Mouse (Mus musculus) urinary bladder, postnatal 10 days (tissue): Measurements from ENCODE around the gene Tldc2.

Experiments
- DNase-seq: peaks from one replicate; pipeline ENCODE4 v3.0.0; 2022; ENCODE audit warnings: low spot score

The Tldc2 gene

DNA sequence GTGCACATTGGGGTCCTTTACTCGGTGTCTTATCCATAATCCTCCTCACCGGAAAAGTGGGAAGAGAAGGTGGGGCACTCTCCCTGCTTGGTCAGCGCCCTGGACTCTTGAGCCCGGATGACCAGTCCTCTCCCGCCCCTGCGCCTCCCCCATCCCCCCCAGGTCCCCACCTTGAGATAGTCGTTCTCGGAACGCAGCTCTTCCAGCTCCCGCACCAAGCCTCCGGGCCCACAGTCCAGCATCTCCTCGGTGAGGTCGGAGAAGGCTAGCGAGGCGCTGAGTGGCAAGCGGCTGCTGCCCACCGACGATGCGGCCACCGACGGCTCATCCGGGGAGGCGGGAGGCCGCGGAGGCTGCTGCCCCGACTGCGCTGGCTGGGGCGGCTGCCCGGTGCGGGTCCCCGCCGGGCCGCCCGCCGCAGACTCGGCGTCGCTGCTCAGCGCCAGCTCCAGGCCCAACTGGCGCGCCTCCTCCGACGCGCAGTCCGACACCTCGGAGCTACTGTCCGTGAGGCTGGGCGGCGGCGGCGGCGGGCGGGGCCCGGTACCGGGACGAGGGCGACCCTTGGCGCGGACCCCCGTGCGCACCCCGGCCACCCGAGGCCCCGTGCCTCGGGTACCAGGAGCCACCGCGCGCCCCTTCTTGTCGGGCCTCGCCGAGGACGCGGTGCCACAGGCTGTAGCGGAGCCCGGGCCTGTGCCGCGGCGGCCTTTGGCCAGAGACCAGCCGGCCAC, 8.6 kb upstream of the Tldc2 start:
- no peak for DNase-seq

DNA sequence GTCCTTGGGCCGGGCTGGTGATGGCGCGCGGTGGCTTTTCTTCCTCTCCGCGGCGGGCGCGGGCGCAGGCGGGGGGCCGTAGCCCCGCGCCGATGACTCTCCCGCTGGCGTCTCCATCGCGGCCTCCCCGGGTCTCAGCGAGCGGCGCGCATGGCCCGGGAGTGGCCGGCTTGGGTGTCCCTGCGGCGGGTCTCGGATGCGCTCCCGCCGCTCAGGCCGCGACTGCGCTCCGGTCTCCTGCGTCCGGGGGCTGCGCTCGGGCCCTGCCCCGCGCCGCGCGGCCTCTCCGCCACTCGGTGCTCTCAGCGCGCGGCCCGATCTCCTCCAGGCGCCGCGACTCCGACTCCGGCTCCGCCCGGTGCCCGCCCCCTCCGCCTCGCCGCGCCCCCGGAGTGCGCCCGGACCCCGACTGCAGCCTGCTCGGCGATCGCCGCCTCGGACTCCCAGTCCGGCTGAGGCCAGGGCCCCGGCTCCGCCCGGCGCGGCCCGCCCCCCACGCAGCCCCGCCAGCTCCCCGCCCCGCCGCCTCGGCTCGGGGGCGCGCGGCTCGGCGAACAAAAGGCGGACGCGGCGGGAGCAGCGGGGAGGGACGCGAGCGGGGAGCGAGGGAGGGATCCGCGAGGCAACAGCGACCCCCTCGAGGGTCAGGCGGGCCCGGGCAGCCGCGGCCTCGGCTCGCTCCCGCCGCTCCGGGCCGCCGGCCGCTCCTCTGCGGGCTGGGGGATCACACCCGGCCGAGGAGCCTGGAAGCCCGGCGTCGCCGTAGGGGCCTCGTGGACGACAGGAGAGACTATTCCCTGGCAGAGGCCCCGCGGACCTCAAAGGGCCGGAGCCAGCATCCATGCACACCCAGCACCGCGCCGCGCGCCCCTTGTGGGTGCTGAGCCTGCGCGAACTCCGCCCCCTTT, 7.8 kb upstream of the Tldc2 start, which contains the start of gene Soga1:
TSS of gene Soga1 (minus strand) at position 462 of the 908 bp plus-strand sequence.
- peak; percentile 60 for DNase-seq

DNA sequence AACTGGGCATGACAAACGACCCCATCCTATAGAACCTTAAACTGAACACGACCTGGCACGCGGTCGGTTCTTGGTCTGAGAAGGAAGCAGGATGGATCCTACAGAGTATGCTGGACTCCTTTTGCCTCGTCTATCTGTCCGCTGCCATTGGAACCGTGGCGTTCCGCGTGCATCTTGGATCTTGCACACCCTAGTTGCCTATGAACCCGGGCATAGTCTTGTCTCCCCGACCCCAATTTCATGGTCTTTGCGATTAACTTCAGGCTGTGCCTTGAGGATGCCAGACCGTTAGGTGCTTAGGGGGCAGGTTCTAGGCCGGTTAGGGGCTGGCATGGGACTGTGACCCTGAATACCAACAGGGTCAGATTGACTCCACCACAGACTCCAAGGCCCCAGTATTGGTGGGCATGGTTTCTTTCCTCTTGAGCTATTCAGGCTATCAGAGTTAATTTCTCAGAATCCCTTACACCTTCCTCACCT, 7.1 kb upstream of the Tldc2 start:
- DNase-seq = no peak

DNA sequence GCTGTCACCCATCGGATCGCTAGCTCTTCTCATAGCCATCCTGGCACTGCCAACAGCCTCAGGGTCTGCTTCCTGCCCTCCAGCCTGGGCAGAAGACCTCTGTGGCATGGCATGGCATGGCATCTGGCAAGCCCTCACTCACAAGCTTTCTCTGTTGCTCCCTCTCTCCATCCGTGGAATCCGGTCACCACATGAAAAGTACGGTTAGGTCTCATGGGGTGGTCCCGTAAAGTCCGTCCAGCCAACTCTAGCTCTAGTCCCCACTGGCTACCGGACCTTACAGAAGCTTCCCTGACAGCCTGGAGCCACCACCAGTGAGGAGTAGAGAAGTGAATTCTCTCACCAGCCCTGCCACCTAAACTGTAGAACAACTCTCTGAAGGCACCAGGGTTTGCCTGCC, 5.5 kb upstream of the Tldc2 start:
- no peak for DNase-seq

DNA sequence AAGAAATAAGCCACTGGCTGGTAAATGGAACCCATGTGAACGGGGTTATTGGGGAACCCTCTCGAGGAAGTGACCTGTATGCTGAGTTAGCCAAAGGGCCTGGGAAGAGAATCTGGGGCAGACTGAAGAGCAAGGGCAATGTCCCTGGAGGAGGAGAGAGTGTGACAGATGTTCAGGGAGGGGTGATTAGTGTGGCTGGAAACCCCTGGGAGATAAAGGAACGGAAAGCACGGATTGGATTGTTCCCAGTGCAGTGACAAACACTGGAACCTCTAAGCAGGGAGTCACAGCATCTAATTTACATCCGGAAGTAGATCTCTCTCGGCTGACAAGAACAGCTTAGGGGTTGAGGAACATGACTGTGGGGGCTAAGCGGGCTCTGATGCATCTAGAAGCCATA, 4.9 kb upstream of the Tldc2 start:
- no peak for DNase-seq

DNA sequence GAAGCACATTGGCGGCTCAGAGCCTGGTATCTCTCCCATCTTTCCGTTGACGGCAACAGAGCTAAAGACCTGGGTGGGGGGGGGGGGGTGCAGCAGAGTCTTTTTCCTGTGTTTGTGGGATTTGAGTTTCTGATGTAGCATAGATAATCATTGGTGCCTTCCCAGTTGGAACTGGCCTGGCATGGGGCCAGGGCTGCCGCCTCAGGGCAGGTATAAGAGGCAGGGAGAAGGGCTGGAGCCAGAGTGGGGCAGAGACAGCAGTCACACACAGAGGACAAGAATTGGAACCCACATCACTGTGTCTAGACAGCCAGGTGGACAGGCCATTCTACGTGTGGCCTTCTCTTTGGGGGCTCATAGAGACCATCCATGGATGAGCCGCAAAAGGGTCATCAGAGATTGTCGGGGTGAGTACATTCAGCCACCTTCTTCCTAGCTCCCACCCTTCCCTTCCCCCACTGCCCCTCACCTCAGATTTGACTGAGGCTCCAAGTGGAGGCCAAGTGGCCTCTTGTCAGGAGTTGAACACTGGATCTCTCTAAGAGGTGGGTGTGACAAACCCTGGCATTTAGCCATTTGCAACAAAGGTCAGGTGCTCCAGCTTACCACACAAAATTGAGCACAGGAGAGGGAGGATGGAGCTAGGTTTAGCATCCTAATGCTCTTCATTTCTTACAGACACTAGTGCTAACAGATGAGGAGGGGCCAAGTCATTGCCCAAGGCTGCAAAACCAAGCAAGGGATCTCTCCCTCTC, 1.8 kb upstream of the Tldc2 start:
- DNase-seq = no peak

DNA sequence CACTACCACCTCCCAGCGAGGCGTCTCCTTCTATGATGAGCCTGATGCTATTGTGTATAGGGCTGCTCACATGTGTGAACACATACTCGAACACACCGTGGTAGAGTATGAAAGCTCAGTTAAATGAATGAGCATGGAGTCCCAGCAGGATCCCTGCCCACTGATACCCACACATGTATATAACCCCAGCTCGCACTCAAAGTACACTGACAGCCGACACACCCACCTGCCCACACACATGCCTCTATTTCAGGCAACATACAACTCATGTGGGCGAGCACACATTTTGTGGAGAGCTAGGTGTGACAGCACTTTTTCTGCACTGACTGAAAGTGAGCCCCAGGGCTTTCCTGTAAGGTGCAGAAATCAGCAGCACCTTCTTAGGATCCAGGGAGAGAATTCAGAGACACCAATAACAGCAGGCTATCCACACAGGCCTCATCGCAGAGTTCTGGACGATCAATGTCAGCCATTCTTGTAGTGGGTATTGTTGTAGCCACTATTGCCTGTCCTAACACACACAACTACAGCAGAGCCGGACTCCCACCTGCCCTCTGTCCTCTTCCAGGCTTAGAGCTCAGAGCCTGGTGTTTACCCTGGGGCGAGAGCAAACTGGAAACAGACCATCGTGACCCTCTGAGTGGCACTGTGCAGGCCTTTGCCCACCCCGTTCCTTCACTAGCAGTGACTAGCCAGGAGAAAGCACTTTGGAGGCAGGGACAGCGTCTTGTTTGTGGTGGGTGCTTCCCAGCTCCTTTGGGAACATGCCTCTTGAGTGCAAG, 872 bp downstream of the Tldc2 start:
- no peak for DNase-seq

DNA sequence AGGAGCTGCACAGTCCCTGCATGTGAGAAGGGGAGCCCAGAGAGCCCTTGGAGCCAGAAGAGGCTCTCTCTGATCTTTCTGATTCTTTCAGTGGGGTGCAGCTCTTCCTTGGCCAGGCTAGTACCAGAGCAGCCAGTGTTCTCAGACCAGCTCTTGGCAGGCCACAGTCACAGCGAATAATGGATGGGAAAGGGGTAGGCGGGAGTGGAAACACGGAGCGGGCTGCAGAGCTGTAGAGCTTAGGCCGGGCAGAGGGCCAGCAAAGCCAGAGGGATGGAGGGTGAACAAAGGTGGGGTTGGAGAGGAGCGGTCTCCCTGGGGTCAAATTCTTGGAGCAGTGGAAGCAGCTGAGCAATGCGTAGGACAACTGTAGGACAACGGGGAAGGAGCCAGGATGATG, 5.2 kb downstream of the Tldc2 start:
- DNase-seq = no peak

DNA sequence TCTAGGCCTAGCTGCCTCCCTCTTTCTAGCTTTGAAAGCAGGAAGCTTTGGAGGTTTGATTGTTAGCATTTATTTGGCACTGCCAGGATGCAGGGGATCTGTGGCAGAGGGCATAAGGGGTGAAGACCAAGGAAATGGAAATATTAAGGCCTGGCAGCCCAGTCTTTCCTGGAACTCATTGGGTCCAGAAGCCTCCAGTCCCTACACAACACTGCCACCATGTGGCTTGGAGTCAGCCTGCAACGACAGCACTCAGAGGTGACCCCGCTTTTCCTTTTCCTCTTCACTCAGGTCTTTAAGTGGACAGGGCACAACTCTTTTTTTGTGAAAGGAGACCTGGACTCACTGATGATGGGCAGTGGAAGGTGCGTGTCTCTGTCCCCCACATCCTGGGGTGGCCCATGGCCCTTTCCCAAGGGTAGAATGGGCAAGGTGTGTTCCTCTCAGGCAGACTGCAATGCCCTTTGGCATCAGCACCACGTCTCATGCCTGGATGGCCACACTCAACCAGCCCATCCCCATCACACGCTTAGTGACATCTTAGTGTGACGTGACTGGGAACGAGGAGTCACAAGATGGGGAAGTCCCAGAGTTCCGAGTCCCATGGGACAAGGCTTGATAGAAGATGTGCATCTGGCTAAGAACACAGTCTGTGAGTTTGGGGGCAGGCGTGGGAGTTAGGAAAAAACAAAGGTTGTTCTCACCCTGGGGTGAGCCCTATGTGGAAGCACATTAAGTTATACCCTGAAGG, 8.3 kb downstream of the Tldc2 start:
- no peak for DNase-seq

DNA sequence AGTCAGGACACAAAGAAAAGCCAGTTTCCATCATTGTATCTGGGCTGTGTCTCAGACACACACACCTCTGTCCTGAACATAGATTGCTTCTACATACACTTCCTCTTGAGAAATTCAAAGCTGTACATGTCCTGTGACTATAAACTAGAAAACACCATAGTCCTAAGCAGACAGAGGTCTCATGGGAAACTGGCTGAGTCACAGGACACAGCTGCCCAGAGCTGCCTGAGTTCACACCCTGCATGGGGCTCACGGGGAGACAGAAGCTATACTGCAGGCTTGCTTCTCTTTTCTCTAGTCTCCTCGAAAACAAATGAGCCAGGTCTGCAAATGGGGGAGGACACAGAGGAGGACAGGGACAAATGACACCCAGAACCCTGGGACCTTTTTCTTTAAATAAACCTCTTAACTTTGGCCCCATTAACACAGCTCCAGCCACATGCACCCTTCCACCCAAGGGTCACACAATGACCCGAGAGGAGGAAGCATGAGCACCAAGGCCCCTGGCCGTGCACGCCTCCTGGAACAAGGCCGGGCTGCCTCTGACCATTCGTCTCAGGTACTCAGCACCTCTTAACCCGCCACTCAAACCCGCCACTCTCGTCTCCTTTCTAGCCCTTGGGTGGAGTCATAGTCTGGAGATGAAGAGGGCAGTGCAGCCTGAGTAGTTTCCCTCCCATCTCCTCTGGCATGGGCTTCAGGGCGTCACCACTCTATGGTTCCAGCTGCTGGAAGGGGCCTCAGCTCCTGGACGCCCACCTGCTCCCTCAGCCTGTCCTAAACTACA, 12.9 kb downstream of the Tldc2 start:
- no peak for DNase-seq

DNA sequence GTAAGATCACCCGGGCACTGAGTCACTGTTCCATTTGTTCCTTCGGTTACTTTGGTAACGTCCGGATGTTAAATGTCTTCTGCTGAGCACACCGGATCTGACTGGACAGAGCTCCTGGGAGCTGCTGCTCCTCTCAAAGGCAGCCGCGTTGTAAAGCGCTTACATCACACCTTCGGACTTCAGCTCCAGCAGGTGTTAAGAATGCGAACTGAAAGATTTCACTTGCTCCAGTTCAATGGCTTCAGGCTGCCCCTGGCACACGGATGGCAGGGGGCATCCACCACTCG, 13.4 kb downstream of the Tldc2 start:
- no peak for DNase-seq

DNA sequence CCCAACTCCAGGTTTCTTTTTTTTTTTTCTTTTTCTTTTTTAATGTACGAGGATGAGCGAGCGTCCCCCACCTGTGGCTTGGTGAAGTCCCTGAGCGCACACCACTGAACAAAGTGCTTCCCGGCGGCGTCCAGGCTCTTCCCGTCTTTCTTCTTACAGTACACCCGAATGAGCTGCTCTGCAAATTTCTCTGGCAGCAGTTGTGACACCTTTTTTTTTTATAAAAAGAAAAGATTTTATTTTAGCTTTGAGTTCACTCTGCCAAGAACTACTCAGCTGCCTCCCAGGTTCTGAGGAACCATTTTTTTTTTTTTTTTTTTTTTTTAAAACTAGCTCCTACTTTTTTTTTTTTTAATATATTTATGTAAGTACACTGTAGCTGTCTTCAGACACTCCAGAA, 14.8 kb downstream of the Tldc2 start:
- DNase-seq = no peak

DNA sequence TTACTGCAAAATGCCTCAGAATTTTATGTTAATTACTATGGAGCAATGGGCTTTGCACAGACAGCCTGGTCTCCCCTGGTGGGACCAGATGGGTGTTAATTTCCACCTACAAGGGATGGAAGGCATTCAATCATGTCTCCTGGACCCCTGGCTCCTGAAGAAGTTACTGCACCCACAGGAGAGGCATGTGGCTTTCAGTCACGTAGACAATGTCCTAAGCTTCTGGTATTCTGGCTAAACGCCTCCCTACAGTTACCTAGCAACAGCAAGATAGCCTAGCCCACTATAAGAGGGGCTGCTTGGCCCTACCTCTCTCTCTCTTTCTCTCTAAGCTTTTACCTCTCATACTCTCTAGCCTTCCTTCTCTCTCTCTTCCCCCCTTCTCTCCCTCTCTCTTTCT, 15.4 kb downstream of the Tldc2 start:
- no peak for DNase-seq

DNA sequence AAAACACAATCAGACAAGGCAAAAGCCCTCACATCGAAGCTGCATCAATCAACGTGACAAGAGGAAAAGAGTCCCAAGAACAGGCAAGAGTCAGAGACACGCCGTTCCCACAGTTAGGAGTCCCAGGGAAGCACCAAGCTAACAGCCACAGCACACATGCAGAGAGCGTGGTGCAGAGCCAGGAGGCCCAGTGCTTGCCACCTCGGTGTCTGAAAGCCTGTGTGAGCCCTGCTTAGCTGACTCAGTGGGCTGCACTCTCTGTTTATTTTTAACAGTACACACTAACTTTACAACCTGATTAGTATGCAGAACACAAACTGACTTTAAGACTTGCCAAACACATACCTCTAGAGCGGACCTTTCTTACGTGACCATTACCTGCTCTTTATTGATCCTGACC, 17.6 kb downstream of the Tldc2 start:
- DNase-seq = no peak

DNA sequence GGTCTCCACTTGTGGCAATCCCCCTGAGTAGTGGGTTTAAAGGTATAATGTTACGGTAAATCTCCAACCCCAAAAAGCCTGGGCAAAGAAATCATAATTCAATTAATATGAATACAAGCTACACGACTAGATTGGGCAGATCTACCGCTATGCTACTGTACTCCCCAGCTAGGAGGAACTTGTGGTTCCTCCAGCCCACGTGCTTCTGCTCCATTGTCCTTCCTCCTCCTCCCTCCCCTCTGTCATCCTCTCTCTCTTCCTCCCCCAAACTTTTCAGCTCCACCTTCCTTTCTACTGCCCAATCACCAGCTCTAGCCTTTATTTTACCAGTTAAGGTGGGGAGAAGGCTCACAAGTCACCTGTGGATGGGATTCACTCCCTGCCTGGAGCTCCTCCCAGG, 21.4 kb downstream of the Tldc2 start:
- no peak for DNase-seq

DNA sequence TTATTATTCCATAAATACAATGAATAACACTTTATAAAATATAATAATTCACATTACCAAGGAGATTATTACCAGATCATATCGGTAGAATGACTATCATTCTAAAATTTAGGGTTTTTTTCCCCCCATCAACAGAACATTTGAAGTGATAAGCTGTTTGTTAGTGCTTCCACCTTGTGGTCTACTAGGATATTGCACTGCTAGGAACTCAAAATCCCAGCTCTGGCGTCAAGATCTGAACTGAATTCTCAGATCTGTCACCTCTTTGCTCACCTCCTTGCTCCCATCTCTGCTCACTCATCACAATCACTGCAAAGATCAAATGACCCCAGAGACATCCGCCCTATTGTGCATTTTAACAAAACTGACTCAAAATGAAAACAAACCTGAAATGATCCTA, 30.1 kb downstream of the Tldc2 start:
- no peak for DNase-seq

DNA sequence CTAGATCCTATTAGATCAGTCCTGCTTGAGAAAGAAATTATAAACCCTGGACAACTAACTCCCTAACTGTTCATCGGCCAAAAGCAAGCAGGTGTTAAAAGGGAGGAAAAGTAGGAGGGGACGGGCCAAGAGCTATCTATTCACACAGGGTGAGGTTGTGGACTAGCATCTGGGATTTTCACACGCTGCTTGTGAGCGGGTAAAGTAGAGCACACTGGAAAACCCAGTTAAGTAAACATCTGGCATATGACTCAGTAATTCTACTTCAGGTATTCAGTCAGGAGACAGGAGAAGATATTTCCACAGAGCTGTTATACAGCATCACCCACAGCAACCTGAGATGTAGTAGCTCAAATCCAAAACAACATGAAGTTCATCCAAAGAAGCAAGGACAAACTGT, 31.7 kb downstream of the Tldc2 start:
- DNase-seq = no peak

DNA sequence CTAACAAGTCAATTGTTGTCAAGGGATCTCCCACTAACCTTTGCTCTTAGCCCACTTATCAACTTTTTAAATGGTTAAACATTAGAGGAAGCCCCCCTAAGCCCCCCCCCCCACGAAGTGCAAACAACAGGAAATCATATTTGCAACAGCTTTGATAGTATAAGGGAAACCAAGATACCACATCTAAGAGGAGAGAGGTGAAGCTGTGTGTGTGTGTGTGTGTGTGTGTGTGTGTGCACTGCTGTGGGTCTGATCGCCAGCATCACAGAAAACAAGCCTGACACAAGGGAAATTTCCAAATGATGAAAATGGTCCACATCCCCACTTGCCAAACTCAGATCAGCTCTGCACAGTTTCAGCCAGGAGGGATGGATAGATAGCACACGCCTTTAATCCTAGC, 32.2 kb downstream of the Tldc2 start:
- DNase-seq = no peak

DNA sequence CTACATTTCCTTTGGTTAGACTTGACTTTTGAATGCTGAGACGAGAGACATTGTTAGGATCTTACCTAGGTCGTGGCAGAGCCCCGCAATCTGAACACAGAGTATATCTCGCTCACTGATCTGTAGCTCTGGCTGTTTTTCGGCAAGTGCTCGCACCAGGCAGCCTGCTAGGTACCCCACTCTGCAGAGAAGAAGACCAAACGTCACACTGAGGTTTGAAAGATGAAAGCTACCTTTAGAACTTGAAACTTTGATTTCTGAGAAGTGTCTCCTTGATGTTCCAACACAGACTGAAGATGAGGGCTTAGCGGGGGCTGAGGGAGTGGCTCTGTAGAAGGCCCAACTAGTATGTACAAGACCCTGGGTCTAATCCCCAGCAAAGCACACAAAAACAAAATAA, 34.9 kb downstream of the Tldc2 start:
- no peak for DNase-seq

DNA sequence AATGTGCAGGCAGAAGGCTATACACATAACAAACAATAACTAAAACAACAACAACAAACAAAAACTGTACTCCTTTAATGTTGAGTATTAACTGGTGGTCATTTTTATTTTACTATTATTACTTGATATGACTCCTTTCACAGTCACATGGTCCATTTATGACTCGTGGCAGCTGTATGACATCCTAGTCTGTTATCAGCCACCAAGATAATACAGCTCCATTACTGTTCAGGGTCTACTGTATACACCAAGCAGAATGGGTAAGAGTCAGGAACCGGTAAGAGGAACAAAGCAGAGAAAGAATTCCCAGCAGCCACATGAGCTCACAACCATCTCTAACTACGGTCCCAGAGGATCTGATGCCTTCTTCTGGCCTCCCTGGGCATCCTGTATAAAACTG, 38.4 kb downstream of the Tldc2 start:
- no peak for DNase-seq
